Mouse (Mus musculus): ENCODE data around the gene Bicc1. TPM values are rescaled to one million over a fixed set of nuclear protein-coding genes. Genes with fewer than 3 reads are reported as not detected.

Bicc1 gene
- total and polyA plus RNA-seq, 2 experiments from 2014 or later: 4.9 to 6.5 TPM

GRCm38 (mm10) chr10:71181931-71182330 is 22.4 kb upstream of the Bicc1 start:
- TF ChIP-seq CTCF (IDR thresholded peaks at IDR 0.05): no peak
- Histone ChIP-seq H3K9me3 (ENCODE audit: low read length) (no peaks in the 10 kb centered on the region), H3K4me3 (ENCODE audit: low read depth, low read length) (no peak overlapping the region), H3K4me2 (ENCODE audit: low read depth, low read length, poor library complexity, severe bottlenecking) (no peak overlapping the region), H3K4me1 (ENCODE audit: insufficient read depth, low read length) (no peaks in the 10 kb centered on the region), H3K27ac (ENCODE audit: low read depth, low read length) (no peak overlapping the region), H3K27me3 (ENCODE audit: insufficient read depth, low read length) (no peaks in the 10 kb centered on the region), H3K36me3 (ENCODE audit: insufficient read depth, low read length) (no peaks in the 10 kb centered on the region), H3K9ac (replicated peaks; ENCODE audit: low read length, poor library complexity, severe bottlenecking) (no peak overlapping the region)
- no peak for ATAC-seq (ENCODE audit: low FRiP score)
- DNase-seq (ENCODE audit: low spot score): no peak
- 75% methylated on average over 4 of the region's 4 CpGs for WGBS

- Histone ChIP-seq H3K4me1 (ENCODE audit: insufficient read depth, low read length) (no peaks in the 10 kb centered on the region), H3K4me2 (ENCODE audit: low read depth, low read length, poor library complexity, severe bottlenecking) (no peak overlapping the region), H3K4me3 (ENCODE audit: low read depth, low read length) (no peak overlapping the region), H3K36me3 (ENCODE audit: insufficient read depth, low read length) (no peaks in the 10 kb centered on the region), H3K9ac (replicated peaks; ENCODE audit: low read length, poor library complexity, severe bottlenecking) (no peak overlapping the region), H3K9me3 (ENCODE audit: low read length) (no peaks in the 10 kb centered on the region), H3K27me3 (ENCODE audit: insufficient read depth, low read length) (no peaks in the 10 kb centered on the region), H3K27ac (ENCODE audit: low read depth, low read length) (no peak overlapping the region)
- no peak for TF ChIP-seq CTCF (IDR thresholded peaks at IDR 0.05)
- ATAC-seq (ENCODE audit: low FRiP score) (no peak), DNase-seq (ENCODE audit: low spot score) (no peak)
- 91% methylated on average over 2 of the region's 2 CpGs for WGBS
These were observed 21.6 kb upstream of the Bicc1 start for GRCm38 (mm10) chr10:71181091-71181490.

GRCm38 (mm10) chr10:71180057-71180456 is 20.6 kb upstream of the Bicc1 start:
- Histone ChIP-seq H3K27me3 (ENCODE audit: insufficient read depth, low read length) (no peaks in the 10 kb centered on the region), H3K4me1 (ENCODE audit: insufficient read depth, low read length) (no peaks in the 10 kb centered on the region), H3K9ac (replicated peaks; ENCODE audit: low read length, poor library complexity, severe bottlenecking) (no peak overlapping the region), H3K4me2 (ENCODE audit: low read depth, low read length, poor library complexity, severe bottlenecking) (no peak overlapping the region), H3K27ac (ENCODE audit: low read depth, low read length) (no peak overlapping the region), H3K4me3 (ENCODE audit: low read depth, low read length) (no peak overlapping the region), H3K9me3 (ENCODE audit: low read length) (no peaks in the 10 kb centered on the region), H3K36me3 (ENCODE audit: insufficient read depth, low read length) (no peaks in the 10 kb centered on the region)
- no peak for DNase-seq (ENCODE audit: low spot score)
- no peak for ATAC-seq (ENCODE audit: low FRiP score)
- peak; percentile 19 for TF ChIP-seq CTCF (IDR thresholded peaks at IDR 0.05)
- WGBS: 82% methylated on average over 2 of the region's 2 CpGs

- WGBS: 85% methylated on average over 7 of the region's 7 CpGs
- H3K36me3 ChIP-seq (ENCODE audit: insufficient read depth, low read length): no peaks in the 10 kb centered on the region
- DNase-seq (ENCODE audit: low spot score): no peak
- no peak overlapping the region for H3K9ac ChIP-seq (replicated peaks; ENCODE audit: low read length, poor library complexity, severe bottlenecking)
- no peak overlapping the region for H3K27ac ChIP-seq (ENCODE audit: low read depth, low read length)
- no peaks in the 10 kb centered on the region for H3K4me1 ChIP-seq (ENCODE audit: insufficient read depth, low read length)
- no peaks in the 10 kb centered on the region for H3K27me3 ChIP-seq (ENCODE audit: insufficient read depth, low read length)
- H3K4me2 ChIP-seq (ENCODE audit: low read depth, low read length, poor library complexity, severe bottlenecking): no peak overlapping the region
- TF ChIP-seq CTCF (IDR thresholded peaks at IDR 0.05): no peak
- H3K9me3 ChIP-seq (ENCODE audit: low read length): no peaks in the 10 kb centered on the region
- ATAC-seq (ENCODE audit: low FRiP score): no peak
- no peak overlapping the region for H3K4me3 ChIP-seq (ENCODE audit: low read depth, low read length)
These were observed 17.7 kb upstream of the Bicc1 start for GRCm38 (mm10) chr10:71177201-71177600.

- no peaks in the 10 kb centered on the region for H3K4me1 ChIP-seq (ENCODE audit: insufficient read depth, low read length)
- 76% methylated on average over 8 of the region's 8 CpGs for WGBS
- TF ChIP-seq CTCF (IDR thresholded peaks at IDR 0.05): no peak
- no peak overlapping the region for H3K9ac ChIP-seq (replicated peaks; ENCODE audit: low read length, poor library complexity, severe bottlenecking)
- no peaks in the 10 kb centered on the region for H3K9me3 ChIP-seq (ENCODE audit: low read length)
- H3K27me3 ChIP-seq (ENCODE audit: insufficient read depth, low read length): no peaks in the 10 kb centered on the region
- no peaks in the 10 kb centered on the region for H3K36me3 ChIP-seq (ENCODE audit: insufficient read depth, low read length)
- H3K27ac ChIP-seq (ENCODE audit: low read depth, low read length): no peak overlapping the region
- H3K4me3 ChIP-seq (ENCODE audit: low read depth, low read length): no peak overlapping the region
- no peak overlapping the region for H3K4me2 ChIP-seq (ENCODE audit: low read depth, low read length, poor library complexity, severe bottlenecking)
- no peak for ATAC-seq (ENCODE audit: low FRiP score)
- no peak for DNase-seq (ENCODE audit: low spot score)
These were observed 16.8 kb upstream of the Bicc1 start for GRCm38 (mm10) chr10:71176341-71176740.

- no peak for TF ChIP-seq CTCF (IDR thresholded peaks at IDR 0.05)
- H3K9me3 ChIP-seq (ENCODE audit: low read length): no peaks in the 10 kb centered on the region
- no peaks in the 10 kb centered on the region for H3K27me3 ChIP-seq (ENCODE audit: insufficient read depth, low read length)
- H3K4me1 ChIP-seq (ENCODE audit: insufficient read depth, low read length): no peaks in the 10 kb centered on the region
- no peak for ATAC-seq (ENCODE audit: low FRiP score)
- H3K27ac ChIP-seq (ENCODE audit: low read depth, low read length): no peak overlapping the region
- no peak for DNase-seq (ENCODE audit: low spot score)
- H3K9ac ChIP-seq (replicated peaks; ENCODE audit: low read length, poor library complexity, severe bottlenecking): no peak overlapping the region
- H3K36me3 ChIP-seq (ENCODE audit: insufficient read depth, low read length): no peaks in the 10 kb centered on the region
- no peak overlapping the region for H3K4me2 ChIP-seq (ENCODE audit: low read depth, low read length, poor library complexity, severe bottlenecking)
- H3K4me3 ChIP-seq (ENCODE audit: low read depth, low read length): no peak overlapping the region
- WGBS: 97% methylated on average over 15 of the region's 15 CpGs
These were observed 15.8 kb upstream of the Bicc1 start for GRCm38 (mm10) chr10:71175280-71175679.

Data from midbrain, postnatal 0 days (tissue).